Mouse (Mus musculus): ENCODE measurements around the gene Pgam5. TPM values are rescaled to one million over a fixed set of nuclear protein-coding genes. Genes with fewer than 3 reads are reported as not detected.

Pgam5 gene
- polyA plus RNA-seq (2012; rRNA removed) = 56.2 and 59.1 TPM in 2 replicates

DNA sequence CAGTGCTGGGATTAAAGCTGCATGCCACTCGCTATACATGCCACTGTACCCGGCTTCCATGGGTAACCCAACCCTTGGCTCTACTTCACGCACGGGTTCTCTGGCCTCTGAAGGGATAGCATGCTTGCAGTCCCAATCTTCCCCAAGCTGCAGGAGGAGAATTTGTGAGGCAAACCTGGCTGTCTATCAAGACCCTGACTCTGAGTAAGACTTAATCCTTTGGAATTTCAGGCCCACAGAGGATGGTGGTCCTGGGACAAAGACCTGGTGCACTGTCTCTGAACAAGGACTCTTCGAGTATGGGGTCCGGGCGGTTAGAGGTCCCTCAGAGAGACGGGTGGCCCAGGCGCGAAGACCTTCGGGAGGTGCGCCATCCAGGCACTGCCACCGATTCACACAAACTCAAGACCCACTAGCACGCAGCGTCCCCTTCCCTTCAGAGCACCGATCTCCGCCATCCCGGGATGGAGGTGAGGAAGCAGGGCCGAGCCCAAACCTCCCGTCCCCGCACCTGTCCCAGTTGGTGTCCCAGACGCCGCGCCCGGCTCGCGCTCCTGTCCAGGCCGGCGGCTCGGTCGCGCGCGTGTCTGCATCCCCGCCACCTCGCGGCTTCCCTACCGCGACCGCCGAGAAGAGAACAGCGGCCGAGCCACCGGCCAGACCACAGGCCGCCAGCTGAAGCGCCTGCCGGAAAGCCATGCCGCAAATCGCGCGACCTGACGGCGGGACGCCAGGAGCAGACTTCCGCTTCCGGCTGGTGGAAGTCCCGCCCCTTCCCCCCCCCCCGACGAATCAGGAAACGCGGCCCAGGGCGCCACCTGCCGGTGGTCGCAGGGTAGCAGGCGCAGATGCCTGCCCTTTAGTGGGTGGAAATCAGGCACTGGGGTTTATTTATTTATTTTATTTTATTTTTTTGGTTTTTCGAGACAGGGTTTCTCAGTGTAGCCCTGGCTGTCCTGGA is at the start of gene Pgam5:
Pgam5 (minus strand) TSS at position 773 of the 961 bp plus-strand sequence.

DNA sequence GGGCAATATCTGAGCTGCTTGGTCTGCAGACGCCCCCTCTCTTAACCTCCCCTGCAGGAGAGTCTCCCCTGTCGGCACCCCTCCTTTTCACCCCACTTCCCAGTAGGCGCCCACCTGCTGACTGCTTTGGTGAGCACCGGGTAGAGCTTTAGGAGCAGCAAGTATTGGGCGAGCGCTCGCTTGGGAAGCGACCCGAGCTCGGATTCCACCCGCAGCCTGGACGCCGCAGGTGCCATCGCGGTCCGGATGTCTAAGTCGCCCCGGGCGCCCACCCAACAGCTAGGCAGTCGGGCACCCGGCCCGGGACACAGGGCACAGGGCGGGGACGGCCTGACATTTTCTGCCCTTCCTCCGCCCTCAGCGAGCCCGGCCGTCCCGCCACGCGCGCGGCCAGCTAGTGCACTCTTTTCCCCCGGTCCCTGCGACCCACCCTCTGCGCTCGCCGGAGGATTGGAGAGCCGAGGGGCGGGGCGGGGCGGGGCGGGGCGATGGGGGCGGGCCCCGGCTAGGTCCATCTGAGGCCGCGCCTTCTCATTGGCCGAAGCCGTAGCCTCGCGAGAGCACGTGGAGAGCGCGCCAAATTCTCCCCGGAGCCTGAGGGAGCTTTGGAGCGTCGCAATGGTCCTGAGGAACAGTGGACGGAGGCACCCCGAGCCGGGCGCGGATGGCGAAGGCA is 16.2 kb upstream of the Pgam5 start, which contains the start of the genes Pxmp2 and Pole:
Pxmp2 (minus strand) TSS at position 417 of the 676 bp plus-strand sequence.
Pole (plus strand) TSS at position 537 of the 676 bp plus-strand sequence.

DNA sequence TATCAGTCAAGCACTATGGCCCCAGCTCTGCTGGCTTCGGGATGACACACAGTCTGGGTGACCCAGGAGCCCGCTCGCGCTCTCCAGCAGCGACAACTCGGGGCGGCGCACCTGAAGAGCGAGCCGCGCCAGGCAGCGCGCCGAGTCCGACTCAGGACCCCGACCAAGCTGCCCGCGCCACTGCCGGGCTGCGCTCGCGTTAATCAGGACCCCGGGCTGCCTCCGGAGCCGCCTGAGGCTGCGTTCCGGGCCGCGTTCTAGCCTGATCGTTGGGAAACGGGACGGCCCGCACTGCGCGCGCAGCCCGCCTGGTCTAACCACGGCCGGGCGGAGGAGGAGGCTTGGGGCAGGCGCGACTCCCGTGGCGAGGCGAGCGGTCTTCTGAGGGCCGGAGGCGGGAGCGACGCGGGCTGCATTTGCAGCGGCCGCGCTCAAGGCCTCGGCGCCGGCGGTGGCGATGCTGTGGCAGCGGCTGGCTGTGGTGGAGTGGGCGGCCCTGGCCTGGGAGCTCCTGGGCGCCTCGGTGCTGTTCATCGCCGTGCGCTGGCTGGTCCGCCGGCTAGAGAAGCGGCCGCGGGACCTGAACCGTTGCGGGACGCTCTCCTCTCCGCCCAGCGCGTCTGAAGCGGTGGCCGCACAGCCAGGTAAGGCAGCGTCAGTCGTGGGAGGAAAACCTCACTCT is 38.8 kb downstream of the Pgam5 start, which contains the start of gene Ankle2:
Ankle2 (plus strand) TSS at position 225 of the 682 bp plus-strand sequence.

Other genes with a start within 250 kb of the Pgam5 start
- 0.79 and 1.5 TPM in 2 replicates for gene Gm17655, start 197.4 kb downstream of the Pgam5 start, polyA plus RNA-seq (2012; rRNA removed)
- 0.67 and 0.71 TPM in 2 replicates for gene Gm35315, start 175.5 kb downstream of the Pgam5 start, polyA plus RNA-seq (2012; rRNA removed)
- gene Plcxd1, start 169.9 kb downstream of the Pgam5 start, polyA plus RNA-seq (2012; rRNA removed) = 8.8 and 9.1 TPM in 2 replicates
- gene Gtpbp6, start 161.7 kb downstream of the Pgam5 start, polyA plus RNA-seq (2012; rRNA removed) = 220 and 234 TPM in 2 replicates
- 9.3 and 9.8 TPM in 2 replicates for gene Zfp605, start 159.8 kb downstream of the Pgam5 start, polyA plus RNA-seq (2012; rRNA removed)
- 105 and 112 TPM in 2 replicates for gene Chfr, start 134.1 kb downstream of the Pgam5 start, polyA plus RNA-seq (2012; rRNA removed)
- gene Golga3, start 93.2 kb downstream of the Pgam5 start, polyA plus RNA-seq (2012; rRNA removed) = 18.7 and 20.3 TPM in 2 replicates
- gene Ankle2, start 38.9 kb downstream of the Pgam5 start, polyA plus RNA-seq (2012; rRNA removed) = 17.2 and 19.1 TPM in 2 replicates
- 5.2 and 6.8 TPM in 2 replicates for gene Pxmp2, start 16.3 kb upstream of the Pgam5 start, polyA plus RNA-seq (2012; rRNA removed)
- gene Pole, start 16.4 kb upstream of the Pgam5 start, polyA plus RNA-seq (2012; rRNA removed) = 7.8 and 8.8 TPM in 2 replicates
- 20.4 and 21.6 TPM in 2 replicates for gene P2rx2, start 73.3 kb upstream of the Pgam5 start, polyA plus RNA-seq (2012; rRNA removed)
- not detected in 2 replicates for gene Lrcol1, start 74.8 kb upstream of the Pgam5 start, polyA plus RNA-seq (2012; rRNA removed)
- 35.2 and 42.5 TPM in 2 replicates for gene Fbrsl1, start 178.6 kb upstream of the Pgam5 start, polyA plus RNA-seq (2012; rRNA removed)

Data from central nervous system, embryonic 18 days (tissue).